Mouse (Mus musculus): Measurements from ENCODE around the gene Itgad. TPM values are rescaled to one million over a fixed set of nuclear protein-coding genes. Genes with fewer than 3 reads are reported as not detected.

The Itgad gene
- polyA plus RNA-seq, 1 experiment from 2014 or later = 0.15 TPM

GRCm38 (mm10) chr7:128166391-128166790, 12.2 kb downstream of the Itgad start:
- Histone ChIP-seq H3K9ac (ENCODE audit: low read depth, low read length) (no peak overlapping the region), H3K27me3 (replicated peaks; ENCODE audit: control insufficient read depth, insufficient read depth, low read length) (no peaks in the 10 kb centered on the region), H3K4me3 (ENCODE audit: low read length) (no peak overlapping the region), H3K36me3 (ENCODE audit: control insufficient read depth, insufficient read depth, low read length) (no peaks in the 10 kb centered on the region), H3K9me3 (ENCODE audit: control insufficient read depth, low read length) (no peaks in the 10 kb centered on the region), H3K4me2 (ENCODE audit: low read depth, low read length) (no peak overlapping the region), H3K27ac (ENCODE audit: low read length) (no peak overlapping the region), H3K4me1 (ENCODE audit: control insufficient read depth, insufficient read depth, low read length) (no peaks in the 10 kb centered on the region)
- 64% methylated on average over 7 of the region's 7 CpGs for WGBS
- ATAC-seq = no peak

GRCm38 (mm10) chr7:128169996-128170395, 15.8 kb downstream of the Itgad start:
- ATAC-seq = no peak

GRCm38 (mm10) chr7:128178385-128178784, 24.2 kb downstream of the Itgad start:
- no peak overlapping the region for H3K27ac ChIP-seq (ENCODE audit: low read length)
- H3K4me2 ChIP-seq (ENCODE audit: low read depth, low read length) = no peak overlapping the region
- no peak overlapping the region for H3K9ac ChIP-seq (ENCODE audit: low read depth, low read length)
- ATAC-seq = no peak
- no peaks in the 10 kb centered on the region for H3K36me3 ChIP-seq (ENCODE audit: control insufficient read depth, insufficient read depth, low read length)
- no peaks in the 10 kb centered on the region for H3K27me3 ChIP-seq (replicated peaks; ENCODE audit: control insufficient read depth, insufficient read depth, low read length)
- WGBS = 62% methylated on average over 2 of the region's 2 CpGs
- H3K4me1 ChIP-seq (ENCODE audit: control insufficient read depth, insufficient read depth, low read length) = no peaks in the 10 kb centered on the region
- no peak overlapping the region for H3K4me3 ChIP-seq (ENCODE audit: low read length)
- no peaks in the 10 kb centered on the region for H3K9me3 ChIP-seq (ENCODE audit: control insufficient read depth, low read length)

More at GRCm38 (mm10) chr7:128169996-128170395, 15.8 kb downstream of the Itgad start:
- no peak overlapping the region for H3K9ac ChIP-seq (ENCODE audit: low read depth, low read length)
- WGBS = 83% methylated on average over 3 of the region's 3 CpGs
- no peaks in the 10 kb centered on the region for H3K4me1 ChIP-seq (ENCODE audit: control insufficient read depth, insufficient read depth, low read length)
- H3K4me3 ChIP-seq (ENCODE audit: low read length) = no peak overlapping the region
- no peaks in the 10 kb centered on the region for H3K9me3 ChIP-seq (ENCODE audit: control insufficient read depth, low read length)
- no peaks in the 10 kb centered on the region for H3K27me3 ChIP-seq (replicated peaks; ENCODE audit: control insufficient read depth, insufficient read depth, low read length)
- H3K27ac ChIP-seq (ENCODE audit: low read length) = no peak overlapping the region
- H3K4me2 ChIP-seq (ENCODE audit: low read depth, low read length) = no peak overlapping the region
- H3K36me3 ChIP-seq (ENCODE audit: control insufficient read depth, insufficient read depth, low read length) = no peaks in the 10 kb centered on the region

GRCm38 (mm10) chr7:128180126-128180525, 25.9 kb downstream of the Itgad start:
- 77% methylated on average over 7 of the region's 7 CpGs for WGBS
- no peak for ATAC-seq
- H3K36me3 ChIP-seq (ENCODE audit: control insufficient read depth, insufficient read depth, low read length) = no peaks in the 10 kb centered on the region
- no peaks in the 10 kb centered on the region for H3K4me1 ChIP-seq (ENCODE audit: control insufficient read depth, insufficient read depth, low read length)
- no peak overlapping the region for H3K4me3 ChIP-seq (ENCODE audit: low read length)
- no peak overlapping the region for H3K9ac ChIP-seq (ENCODE audit: low read depth, low read length)
- H3K4me2 ChIP-seq (ENCODE audit: low read depth, low read length) = no peak overlapping the region
- H3K27me3 ChIP-seq (replicated peaks; ENCODE audit: control insufficient read depth, insufficient read depth, low read length) = no peaks in the 10 kb centered on the region
- no peaks in the 10 kb centered on the region for H3K9me3 ChIP-seq (ENCODE audit: control insufficient read depth, low read length)
- no peak overlapping the region for H3K27ac ChIP-seq (ENCODE audit: low read length)

- H3K4me1 ChIP-seq (ENCODE audit: control insufficient read depth, insufficient read depth, low read length) = no peaks in the 10 kb centered on the region
- H3K27ac ChIP-seq (ENCODE audit: low read length) = no peak overlapping the region
- no peak for ATAC-seq
- 72% methylated on average over 6 of the region's 6 CpGs for WGBS
- no peak overlapping the region for H3K4me3 ChIP-seq (ENCODE audit: low read length)
- H3K9me3 ChIP-seq (ENCODE audit: control insufficient read depth, low read length) = no peaks in the 10 kb centered on the region
- no peak overlapping the region for H3K9ac ChIP-seq (ENCODE audit: low read depth, low read length)
- no peaks in the 10 kb centered on the region for H3K36me3 ChIP-seq (ENCODE audit: control insufficient read depth, insufficient read depth, low read length)
- no peaks in the 10 kb centered on the region for H3K27me3 ChIP-seq (replicated peaks; ENCODE audit: control insufficient read depth, insufficient read depth, low read length)
- H3K4me2 ChIP-seq (ENCODE audit: low read depth, low read length) = no peak overlapping the region
Observed at GRCm38 (mm10) chr7:128180546-128180945, 26.4 kb downstream of the Itgad start.

- no peaks in the 10 kb centered on the region for H3K4me1 ChIP-seq (ENCODE audit: control insufficient read depth, insufficient read depth, low read length)
- H3K4me2 ChIP-seq (ENCODE audit: low read depth, low read length) = no peak overlapping the region
- H3K27me3 ChIP-seq (replicated peaks; ENCODE audit: control insufficient read depth, insufficient read depth, low read length) = no peaks in the 10 kb centered on the region
- no peak overlapping the region for H3K27ac ChIP-seq (ENCODE audit: low read length)
- no peak for ATAC-seq
- H3K4me3 ChIP-seq (ENCODE audit: low read length) = no peak overlapping the region
- no peaks in the 10 kb centered on the region for H3K9me3 ChIP-seq (ENCODE audit: control insufficient read depth, low read length)
- 92% methylated on average over 10 of the region's 10 CpGs for WGBS
- H3K36me3 ChIP-seq (ENCODE audit: control insufficient read depth, insufficient read depth, low read length) = no peaks in the 10 kb centered on the region
- no peak overlapping the region for H3K9ac ChIP-seq (ENCODE audit: low read depth, low read length)
Observed at GRCm38 (mm10) chr7:128181691-128182090, 27.5 kb downstream of the Itgad start.

- Histone ChIP-seq H3K4me2 (ENCODE audit: low read depth, low read length) (no peak overlapping the region), H3K27ac (ENCODE audit: low read length) (no peak overlapping the region), H3K9ac (ENCODE audit: low read depth, low read length) (no peak overlapping the region), H3K36me3 (ENCODE audit: control insufficient read depth, insufficient read depth, low read length) (no peaks in the 10 kb centered on the region), H3K4me3 (ENCODE audit: low read length) (no peak overlapping the region), H3K9me3 (ENCODE audit: control insufficient read depth, low read length) (no peaks in the 10 kb centered on the region), H3K27me3 (replicated peaks; ENCODE audit: control insufficient read depth, insufficient read depth, low read length) (no peaks in the 10 kb centered on the region; the same call in 1 of the 2 replicates), H3K4me1 (ENCODE audit: control insufficient read depth, insufficient read depth, low read length) (no peaks in the 10 kb centered on the region)
- no peak for ATAC-seq
- 89% methylated on average over 9 of the region's 9 CpGs for WGBS
Observed at GRCm38 (mm10) chr7:128201607-128202006, 47.4 kb downstream of the Itgad start.

- no peak overlapping the region for H3K27ac ChIP-seq (ENCODE audit: low read length)
Observed at GRCm38 (mm10) chr7:128203071-128203470, 48.9 kb downstream of the Itgad start.

GRCm38 (mm10) chr7:128204179-128204578, 50.0 kb downstream of the Itgad start:
- H3K9me3 ChIP-seq (ENCODE audit: control insufficient read depth, low read length) = no peaks in the 10 kb centered on the region
- no peak overlapping the region for H3K4me3 ChIP-seq (ENCODE audit: low read length)
- no peaks in the 10 kb centered on the region; the same call in 1 of the 2 replicates for H3K27me3 ChIP-seq (replicated peaks; ENCODE audit: control insufficient read depth, insufficient read depth, low read length)
- H3K9ac ChIP-seq (ENCODE audit: low read depth, low read length) = no peak overlapping the region
- no peaks in the 10 kb centered on the region for H3K36me3 ChIP-seq (ENCODE audit: control insufficient read depth, insufficient read depth, low read length)
- no peak overlapping the region for H3K4me2 ChIP-seq (ENCODE audit: low read depth, low read length)
- no peaks in the 10 kb centered on the region for H3K4me1 ChIP-seq (ENCODE audit: control insufficient read depth, insufficient read depth, low read length)
- no peak for ATAC-seq
- no peak overlapping the region for H3K27ac ChIP-seq (ENCODE audit: low read length)
- 89% methylated on average over 8 of the region's 8 CpGs for WGBS

More at GRCm38 (mm10) chr7:128203071-128203470, 48.9 kb downstream of the Itgad start:
- no peak for ATAC-seq
- 83% methylated on average over 9 of the region's 9 CpGs for WGBS
- no peaks in the 10 kb centered on the region for H3K4me1 ChIP-seq (ENCODE audit: control insufficient read depth, insufficient read depth, low read length)
- H3K4me3 ChIP-seq (ENCODE audit: low read length) = no peak overlapping the region
- H3K9ac ChIP-seq (ENCODE audit: low read depth, low read length) = no peak overlapping the region
- no peaks in the 10 kb centered on the region for H3K36me3 ChIP-seq (ENCODE audit: control insufficient read depth, insufficient read depth, low read length)
- H3K9me3 ChIP-seq (ENCODE audit: control insufficient read depth, low read length) = no peaks in the 10 kb centered on the region
- no peak overlapping the region for H3K4me2 ChIP-seq (ENCODE audit: low read depth, low read length)
- no peaks in the 10 kb centered on the region; the same call in 1 of the 2 replicates for H3K27me3 ChIP-seq (replicated peaks; ENCODE audit: control insufficient read depth, insufficient read depth, low read length)

GRCm38 (mm10) chr7:128205695-128206094, 51.5 kb downstream of the Itgad start:
- ATAC-seq = no peak
- H3K27ac ChIP-seq (ENCODE audit: low read length) = no peak overlapping the region
- 81% methylated on average over 18 of the region's 18 CpGs for WGBS
- no peak overlapping the region for H3K9ac ChIP-seq (ENCODE audit: low read depth, low read length)
- H3K9me3 ChIP-seq (ENCODE audit: control insufficient read depth, low read length) = no peaks in the 10 kb centered on the region
- H3K4me3 ChIP-seq (ENCODE audit: low read length) = no peak overlapping the region
- H3K27me3 ChIP-seq (replicated peaks; ENCODE audit: control insufficient read depth, insufficient read depth, low read length) = no peaks in the 10 kb centered on the region; the same call in 1 of the 2 replicates
- H3K36me3 ChIP-seq (ENCODE audit: control insufficient read depth, insufficient read depth, low read length) = no peaks in the 10 kb centered on the region
- no peak overlapping the region for H3K4me2 ChIP-seq (ENCODE audit: low read depth, low read length)
- no peaks in the 10 kb centered on the region for H3K4me1 ChIP-seq (ENCODE audit: control insufficient read depth, insufficient read depth, low read length)

Data from intestine, embryonic 16.5 days (tissue).